Mouse (Mus musculus): ENCODE data around the gene Borcs7.

Borcs7 gene

GRCm38 (mm10) chr19:46689460-46690372 is at the start of gene Borcs7:
Gene Borcs7, plus strand, starts transcription at chr19:46689906.
- in situ Hi-C loops (cut with MboI, MseI), result no loop called here

DNA sequence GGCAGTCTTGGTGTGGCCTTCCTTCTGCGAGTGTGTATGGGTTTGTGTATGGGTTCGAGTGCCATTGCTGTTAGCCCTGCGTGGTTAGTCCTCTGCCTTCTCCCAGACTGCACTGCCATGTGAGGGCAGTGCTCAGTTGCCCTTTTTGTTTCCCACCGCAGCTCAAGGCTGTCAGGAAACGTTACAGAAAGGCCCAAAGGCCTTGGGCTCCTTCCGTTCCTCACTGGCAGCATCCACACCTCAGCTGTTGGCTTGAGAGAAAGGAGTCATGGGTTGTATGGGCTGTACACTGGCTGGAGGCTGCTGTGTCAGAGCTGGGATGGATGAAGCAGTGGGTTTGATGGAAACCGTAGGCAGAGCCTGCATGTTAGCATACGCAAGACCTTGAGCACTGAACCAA is 48.9 kb upstream of the Borcs7 start:
- in situ Hi-C loops (cut with MboI, MseI), result no loop called here

GRCm38 (mm10) chr19:46641420-46642085 is 48.2 kb upstream of the Borcs7 start:
- in situ Hi-C loops (cut with MboI, MseI), result no loop called here

GRCm38 (mm10) chr19:46642136-46642753 is 47.5 kb upstream of the Borcs7 start:
- in situ Hi-C loops (cut with MboI, MseI), result no loop called here

GRCm38 (mm10) chr19:46643236-46643635 is 46.5 kb upstream of the Borcs7 start:
- in situ Hi-C loops (cut with MboI, MseI), result no loop called here

- in situ Hi-C loops (cut with MboI, MseI), result no loop called here
Measured at GRCm38 (mm10) chr19:46644343-46644792, 45.3 kb upstream of the Borcs7 start.

DNA sequence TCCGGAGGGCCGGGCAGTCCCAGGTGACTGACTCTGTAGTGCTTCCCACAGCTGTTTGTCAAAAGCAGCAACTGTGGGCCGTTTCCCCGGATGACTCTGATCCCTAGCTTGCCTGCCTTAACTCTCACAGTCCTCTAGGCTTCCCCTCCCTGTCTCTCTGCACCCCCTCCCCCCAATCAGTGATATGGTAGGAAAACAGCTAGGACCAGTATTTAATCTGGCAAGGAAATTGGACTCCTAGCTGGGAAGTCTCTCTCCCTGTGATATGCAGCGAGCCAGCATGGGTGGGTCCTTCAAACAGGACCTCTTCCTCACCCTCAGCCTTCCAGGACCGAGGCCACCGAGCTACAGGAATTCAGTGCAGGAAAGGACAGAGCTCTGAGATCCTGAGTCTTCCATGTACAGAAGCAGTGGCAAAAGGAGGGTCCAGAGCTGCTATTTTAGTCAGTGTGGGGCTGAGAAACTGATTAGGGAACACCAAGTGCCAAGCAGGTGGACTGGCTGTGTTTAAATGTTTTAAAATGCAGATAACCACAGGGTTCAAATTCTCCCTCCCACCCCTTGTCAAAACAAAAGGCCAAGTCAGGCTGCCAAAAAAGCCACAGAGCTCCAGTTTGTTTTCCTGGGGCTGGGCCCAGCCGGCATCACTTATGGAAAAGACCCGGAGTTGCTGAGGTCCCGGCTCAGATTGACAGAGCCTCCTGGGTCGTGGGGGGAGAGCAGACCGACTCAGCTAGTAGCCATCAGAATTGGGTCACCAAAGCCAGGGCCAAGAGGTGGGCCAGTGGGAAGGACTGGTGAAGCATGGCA is 44.7 kb upstream of the Borcs7 start:
- in situ Hi-C loops (cut with MboI, MseI), result no loop called here

GRCm38 (mm10) chr19:46646041-46646481 is 43.6 kb upstream of the Borcs7 start:
- in situ Hi-C loops (cut with MboI, MseI), result no loop called here

DNA sequence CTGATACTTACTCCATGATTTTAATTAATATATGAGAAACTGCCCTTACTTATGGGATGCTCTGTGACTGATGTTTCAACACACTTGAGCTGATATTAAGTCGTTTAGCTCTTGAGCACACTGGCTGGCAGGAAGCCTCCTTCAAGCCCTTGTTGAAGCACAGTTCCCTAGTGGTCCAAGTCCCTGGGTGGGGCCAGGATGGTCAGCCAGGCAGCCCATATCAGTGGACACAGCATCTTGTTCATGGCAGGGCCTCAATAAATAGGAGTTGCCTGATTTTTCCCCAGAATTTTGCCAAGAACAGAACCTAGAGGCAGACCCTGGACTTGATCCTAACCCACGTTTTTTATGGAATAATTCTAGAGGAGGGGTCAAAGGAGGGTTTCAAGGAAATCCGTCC is 42.5 kb upstream of the Borcs7 start:
- in situ Hi-C loops (cut with MboI, MseI), result no loop called here

GRCm38 (mm10) chr19:46647850-46648249 is 41.9 kb upstream of the Borcs7 start:
- in situ Hi-C loops (cut with MboI, MseI), result no loop called here

GRCm38 (mm10) chr19:46648565-46648964 is 41.1 kb upstream of the Borcs7 start:
- in situ Hi-C loops (cut with MboI, MseI), result no loop called here

GRCm38 (mm10) chr19:46653188-46653587 is 36.5 kb upstream of the Borcs7 start:
- in situ Hi-C loops (cut with MboI, MseI), result no loop called here

GRCm38 (mm10) chr19:46653616-46654235 is 36.0 kb upstream of the Borcs7 start:
- in situ Hi-C loops (cut with MboI, MseI), result no loop called here

- in situ Hi-C loops (cut with MboI, MseI), result no loop called here
Measured at GRCm38 (mm10) chr19:46655626-46656025, 34.1 kb upstream of the Borcs7 start.

DNA sequence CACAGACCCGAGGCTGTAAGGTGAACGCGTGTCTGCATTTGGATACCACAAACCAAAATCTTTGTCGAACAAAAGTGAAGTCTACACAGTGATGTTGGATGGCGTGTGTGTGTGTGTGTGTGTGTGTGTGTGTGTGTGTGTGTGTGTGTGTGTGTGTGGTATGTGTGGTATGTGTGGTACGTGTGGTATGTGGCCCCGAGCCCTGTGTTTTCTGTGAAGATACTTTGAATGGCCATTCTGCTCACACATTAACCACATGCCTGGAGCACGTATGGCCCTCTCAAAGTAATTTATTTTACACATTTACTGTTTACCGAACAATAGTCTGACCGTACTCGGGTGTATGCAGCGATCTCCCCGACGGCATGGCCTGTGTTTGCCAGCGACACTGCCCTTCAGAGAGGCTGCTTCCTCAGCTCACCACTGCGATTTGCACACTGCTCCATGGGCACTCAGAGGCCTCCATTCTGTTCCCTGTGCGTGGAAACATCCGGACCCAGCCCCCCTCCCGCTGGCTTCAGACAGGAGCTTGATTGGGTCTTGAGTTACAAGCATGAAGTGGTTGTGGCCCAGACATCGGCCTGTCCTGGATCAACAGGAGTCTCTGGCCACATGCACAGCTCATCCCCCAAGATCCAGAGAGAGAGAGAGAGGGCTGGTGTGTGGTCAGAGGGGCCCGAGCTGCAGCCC is 33.4 kb upstream of the Borcs7 start:
- in situ Hi-C loops (cut with MboI, MseI), result no loop called here

GRCm38 (mm10) chr19:46657339-46658020 is 32.2 kb upstream of the Borcs7 start:
- in situ Hi-C loops (cut with MboI, MseI), result no loop called here

GRCm38 (mm10) chr19:46658348-46658747 is 31.4 kb upstream of the Borcs7 start:
- in situ Hi-C loops (cut with MboI, MseI), result no loop called here

DNA sequence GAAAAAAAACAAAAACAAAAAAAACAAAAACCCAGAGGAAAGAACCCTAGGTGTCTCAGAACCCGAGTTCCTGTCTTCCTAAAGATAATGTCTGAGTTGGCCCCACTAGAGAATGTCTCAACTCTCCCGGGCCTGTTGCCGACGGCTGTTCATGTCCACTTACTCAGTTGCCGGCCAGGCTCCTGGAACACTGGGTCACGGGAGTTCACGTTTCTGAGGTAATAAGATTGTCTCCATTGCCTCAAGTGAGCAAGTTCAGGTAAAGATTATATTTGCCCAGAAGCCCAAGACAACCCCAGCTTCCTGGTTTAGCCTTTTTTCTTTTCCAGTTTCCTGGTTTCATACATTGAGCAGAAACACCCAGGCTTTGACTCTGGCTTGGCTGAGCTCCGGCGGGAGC is 30.9 kb upstream of the Borcs7 start:
- in situ Hi-C loops (cut with MboI, MseI), result no loop called here

DNA sequence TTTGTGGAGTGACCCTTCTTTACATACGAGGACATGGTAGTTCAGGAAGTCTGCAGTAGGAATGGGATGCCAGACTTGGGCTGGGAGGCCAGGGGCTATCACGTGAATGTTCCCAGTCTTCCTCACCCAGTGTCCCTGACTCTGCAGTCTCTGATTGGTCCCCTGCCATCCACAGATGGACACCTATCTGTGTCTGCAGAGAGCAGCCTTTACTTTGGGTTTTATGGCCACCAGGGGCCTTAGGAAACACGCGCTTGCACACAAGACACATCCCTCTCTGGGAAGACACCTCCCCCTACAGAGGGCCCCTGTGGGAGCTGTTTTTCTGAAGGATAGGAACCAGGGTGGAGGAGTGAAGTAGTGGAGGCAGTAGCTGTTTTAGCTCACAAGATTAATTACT is 28.2 kb upstream of the Borcs7 start:
- in situ Hi-C loops (cut with MboI, MseI), result no loop called here

- in situ Hi-C loops (cut with MboI, MseI), result no loop called here
Measured at GRCm38 (mm10) chr19:46662214-46662613, 27.5 kb upstream of the Borcs7 start.

Data from T-helper 1 cell (primary cell).